8 mouse cellular contexts compared by ENCODE assay signal in the genomic region with DNA sequence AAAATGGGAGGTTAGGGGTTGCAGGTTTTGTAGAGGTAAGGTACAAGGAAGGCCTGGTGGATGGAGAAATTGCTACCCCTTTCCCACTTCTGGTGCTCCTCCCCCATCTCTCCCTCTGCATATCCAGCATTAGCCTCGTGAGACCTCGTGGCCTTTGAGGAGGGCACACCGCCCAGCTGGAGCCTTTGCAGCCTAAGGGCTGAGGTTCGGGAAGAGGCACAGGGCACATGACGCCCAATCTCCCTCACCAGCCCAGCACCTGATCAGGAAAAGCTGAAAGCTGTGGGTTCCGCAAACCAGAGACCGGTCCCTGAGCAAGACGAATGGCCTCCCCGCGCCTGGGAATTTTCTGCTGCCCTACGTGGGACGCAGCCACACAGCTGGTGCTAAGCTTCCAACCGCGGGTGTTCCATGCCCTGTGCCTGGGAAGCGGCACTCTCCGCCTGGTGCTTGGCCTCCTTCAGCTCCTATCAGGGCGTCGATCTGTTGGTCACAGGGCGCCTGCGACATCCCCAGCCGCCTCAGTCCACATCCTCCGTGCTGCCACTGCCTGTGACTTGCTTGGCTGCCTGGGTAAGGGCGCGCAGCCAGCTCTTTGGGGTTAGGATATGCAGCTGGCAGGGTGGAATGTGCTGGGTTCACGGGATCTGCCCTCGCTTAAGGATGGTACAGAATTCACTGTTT. TPM values are rescaled to one million over a fixed set of nuclear protein-coding genes. Genes with fewer than 3 reads are reported as not detected.
DNase-seq lines count a peak whose midpoint lies in the region; ATAC-seq and TF ChIP-seq lines count a peak whose summit lies in the region.

A gene (plus strand): TSS at position 202 of the 684 bp plus-strand sequence.

- peak; percentile 25 for DNase-seq in liver, adult 2 months (ENCODE audit: extremely low read depth, low read depth, low spot score)
- no peak for DNase-seq in liver
- DNase-seq in embryo, embryonic 9.5 days (ENCODE audit: extremely low spot score), result peak; percentile 4
- no peak for DNase-seq in layer of hippocampus, adult 18-20 months (ENCODE audit: low spot score in 2 of 2)

- H3K4me3 ChIP-seq in liver, adult 2 months (ENCODE audit: insufficient read depth, low read depth, low read length), result peak within 1 kb of the TSS; percentile 49; the same call in 1 of the 2 replicates
- H3K4me3 ChIP-seq in hindbrain, embryonic 12.5 days, result peak within 1 kb of the TSS; percentile 11
- peak within 1 kb of the TSS; percentile 20 for H3K4me3 ChIP-seq in limb, embryonic 13.5 days
- no peak within 1 kb of the TSS for H3K4me3 ChIP-seq in neural tube, embryonic 12.5 days

- H3K4me2 ChIP-seq in hindbrain, embryonic 12.5 days (replicated peaks), result peak within 1 kb of the TSS; percentile 48
- peak within 1 kb of the TSS; percentile 58 for H3K4me2 ChIP-seq in limb, embryonic 13.5 days (replicated peaks)
- H3K4me2 ChIP-seq in neural tube, embryonic 12.5 days (replicated peaks), result peak within 1 kb of the TSS; percentile 53

- H3K9me3 ChIP-seq in hindbrain, embryonic 12.5 days (replicated peaks), result no peaks in the 10 kb centered on the region
- no peaks in the 10 kb centered on the region for H3K9me3 ChIP-seq in limb, embryonic 13.5 days
- no peaks in the 10 kb centered on the region for H3K9me3 ChIP-seq in neural tube, embryonic 12.5 days

- H3K9ac ChIP-seq in liver, adult 2 months (ENCODE audit: low read depth, low read length), result peak within 1 kb of the TSS; percentile 53; the same call in 1 of the 2 replicates
- no peak within 1 kb of the TSS for H3K9ac ChIP-seq in hindbrain, embryonic 12.5 days
- 0 out of 2 replicates have a peak within 1 kb of the TSS, but pooled peaks have one; percentile 8 for H3K9ac ChIP-seq in limb, embryonic 13.5 days
- H3K9ac ChIP-seq in neural tube, embryonic 12.5 days, result peak within 1 kb of the TSS; percentile 26; the same call in 1 of the 2 replicates

- 10% methylated on average over 26 of the region's 26 CpGs for WGBS in liver, adult 2 months
- WGBS in hindbrain, embryonic 12.5 days, result 15% methylated on average over 26 of the region's 26 CpGs
- WGBS in limb, embryonic 13.5 days, result 27% methylated on average over 26 of the region's 26 CpGs
- 25% methylated on average over 26 of the region's 26 CpGs for WGBS in neural tube, embryonic 12.5 days

- H3K27ac ChIP-seq in liver, adult 2 months (replicated peaks; ENCODE audit: insufficient read depth, low read depth, low read length), result no peak within 1 kb of the TSS
- H3K27ac ChIP-seq in hindbrain, embryonic 12.5 days, result no peak within 1 kb of the TSS
- no peak within 1 kb of the TSS for H3K27ac ChIP-seq in limb, embryonic 13.5 days
- H3K27ac ChIP-seq in neural tube, embryonic 12.5 days, result no peak within 1 kb of the TSS

- no peaks in the 10 kb centered on the region; the same call in 1 of the 2 replicates for H3K4me1 ChIP-seq in liver, adult 2 months (ENCODE audit: control insufficient read depth, insufficient read depth, low read length)
- no peaks in the 10 kb centered on the region for H3K4me1 ChIP-seq in hindbrain, embryonic 12.5 days
- H3K4me1 ChIP-seq in limb, embryonic 13.5 days, result no peaks in the 10 kb centered on the region
- H3K4me1 ChIP-seq in neural tube, embryonic 12.5 days, result no peaks in the 10 kb centered on the region

- H3K36me3 ChIP-seq in liver, adult 2 months (ENCODE audit: control insufficient read depth, insufficient read depth, low read length), result no peaks in the 10 kb centered on the region
- no peaks in the 10 kb centered on the region for H3K36me3 ChIP-seq in hindbrain, embryonic 12.5 days
- no peaks in the 10 kb centered on the region for H3K36me3 ChIP-seq in limb, embryonic 13.5 days
- no peaks in the 10 kb centered on the region for H3K36me3 ChIP-seq in neural tube, embryonic 12.5 days

- no peaks in the 10 kb centered on the region for H3K27me3 ChIP-seq in liver, adult 2 months (ENCODE audit: control insufficient read depth, insufficient read depth, low read length)
- peaks cover 27% of the 10 kb centered on the region for H3K27me3 ChIP-seq in hindbrain, embryonic 12.5 days
- peaks cover 30% of the 10 kb centered on the region for H3K27me3 ChIP-seq in limb, embryonic 13.5 days
- no peaks in the 10 kb centered on the region; the same call in 1 of the 2 replicates for H3K27me3 ChIP-seq in neural tube, embryonic 12.5 days (replicated peaks)

- TF ChIP-seq POLR2A in liver, adult 2 months (IDR thresholded peaks at IDR 0.05; ENCODE audit: extremely low read depth, insufficient read depth, low read length), result no peak

- H3K79me2 ChIP-seq in liver, adult 2 months (ENCODE audit: control insufficient read depth, insufficient read depth, low read length), result no peaks in the 10 kb centered on the region

- peak; percentile 69 for ATAC-seq in hindbrain, embryonic 12.5 days (ENCODE audit: low FRiP score)
- ATAC-seq in limb, embryonic 13.5 days (ENCODE audit: low FRiP score, low read depth), result no peak; the same call in 1 of the 2 replicates
- peak; percentile 53; the same call in 1 of the 2 replicates for ATAC-seq in neural tube, embryonic 12.5 days (ENCODE audit: low FRiP score, low read depth)
- ATAC-seq in granulocyte monocyte progenitor cell, adult 5-6 weeks (replicated peaks; ENCODE audit: poor library complexity, severe bottlenecking), result no peak

- TF ChIP-seq CTCF in liver, adult 2 months (IDR thresholded peaks at IDR 0.05; ENCODE audit: low read depth, low read length), result no peak

RNA-seq across cellular contexts. Expression of the gene that starts here (rescaled TPM):
- total RNA-seq in liver, adult 2 months (2014; rRNA removed), result 0.34 TPM in 1 of 2 replicates, not detected in the other
- polyA plus RNA-seq in liver, adult 2 months (2012; rRNA removed), result not detected in 2 replicates
- 0.48 TPM in 2 replicates for polyA plus RNA-seq in hindbrain, embryonic 12.5 days (2016; fragmentation: Nextera tagmentation; extraction: Ambion mirVana)
- 0.14 and 0.23 TPM in 2 replicates for polyA plus RNA-seq in limb, embryonic 13.5 days (2015; fragmentation: Nextera tagmentation; extraction: Ambion mirVana)
- 0.20 TPM in 1 of 2 replicates, not detected in the other for polyA plus RNA-seq in neural tube, embryonic 12.5 days (2016; fragmentation: Nextera tagmentation; extraction: Ambion mirVana)
- total RNA-seq in layer of hippocampus, adult 18-20 months (2021), result under 1 TPM in 1 of 2 experiments, not detected in 1; 0.37 TPM
- total RNA-seq in granulocyte monocyte progenitor cell, adult 5-6 weeks (2014; fragmentation: Nextera tagmentation), result not detected in 2 replicates
- not detected in 2 replicates for total RNA-seq in granulocyte monocyte progenitor cell, adult 5-6 weeks (2017)

Comparison
In these comparisons a context has a peak if more than half of its experiments do, and no peak if none do; other contexts are left out.
1. Peak in DNase-seq, H3K4me3 ChIP-seq and H3K9ac ChIP-seq in liver, adult 2 months; RNA of the gene not detected or under 1 TPM.
2. Peak in ATAC-seq, H3K4me3 ChIP-seq and H3K4me2 ChIP-seq in hindbrain, embryonic 12.5 days; RNA of the gene not detected or under 1 TPM.
3. Peak in ATAC-seq, H3K9ac ChIP-seq and H3K4me2 ChIP-seq in neural tube, embryonic 12.5 days; RNA of the gene not detected or under 1 TPM.